Mouse (Mus musculus) ES-E14 (cell line): ENCODE data around the gene Arap1. TPM values are rescaled to one million over a fixed set of nuclear protein-coding genes. Genes with fewer than 3 reads are reported as not detected.

Source experiments
- DNase-seq: peaks from one replicate; pipeline ENCODE4 v3.0.0-alpha.2; 2013; ENCODE audit warnings: low read depth, low spot score
- H3K27ac ChIP-seq: 2 replicates; pipeline ENCODE4 v1.5.1; 2012; ENCODE audit warnings: low read depth, mild to moderate bottlenecking, low read length, moderate library complexity, mixed read lengths; ENCODE audit not compliant: poor library complexity, insufficient read depth, severe bottlenecking
- H3K36me3 ChIP-seq: 2 replicates; pipeline ENCODE4 v1.6.1; 2012; ENCODE audit warnings: mild to moderate bottlenecking, low read length, moderate library complexity, mixed read lengths; ENCODE audit not compliant: control insufficient read depth, poor library complexity, insufficient read depth, severe bottlenecking
- H3K4me1 ChIP-seq, 2 experiments: fragments of 150-350 bp in 1 of 2; sonication (generic) in 1 of 2; 2 replicates each; pipeline ENCODE4 v1.6.1; 2012; ENCODE audit warnings: low read length in 2 of 2, mild to moderate bottlenecking in 1 of 2, mixed read lengths in 1 of 2; ENCODE audit not compliant: control insufficient read depth in 2 of 2, insufficient read depth in 2 of 2, poor library complexity in 1 of 2
- H3K4me3 ChIP-seq, 2 experiments: fragments of 150-350 bp in 1 of 2; sonication (generic) in 1 of 2; 2 replicates each; pipeline ENCODE4 v1.5.1; 2012; ENCODE audit warnings: low read length in 2 of 2, low read depth in 1 of 2, mild to moderate bottlenecking in 1 of 2, mixed read lengths in 1 of 2; ENCODE audit not compliant: insufficient read depth in 1 of 2, poor library complexity in 1 of 2, severe bottlenecking in 1 of 2
- H3K9ac ChIP-seq: 2 replicates; pipeline ENCODE4 v1.6.1; 2012; ENCODE audit warnings: low read depth, mild to moderate bottlenecking, low read length, mixed read lengths; ENCODE audit not compliant: poor library complexity, insufficient read depth, severe bottlenecking
- H3K9me3 ChIP-seq: fragments of 150-350 bp; sonication (generic); 2 replicates; pipeline ENCODE4 v1.6.1; 2012; ENCODE audit warnings: low read depth, mild to moderate bottlenecking, low read length; ENCODE audit not compliant: control insufficient read depth, insufficient read depth
- CHD2 ChIP-seq: IDR thresholded peaks from 2 replicates; pipeline ENCODE4 v1.6.1; 2014; ENCODE audit warnings: mild to moderate bottlenecking, low read depth, low read length, inconsistent platforms
- HCFC1 ChIP-seq: IDR thresholded peaks from 2 replicates; pipeline ENCODE4 v1.6.1; 2012; ENCODE audit warnings: low read length, inconsistent platforms, borderline replicate concordance; ENCODE audit not compliant: insufficient read depth
- MAFK ChIP-seq: IDR thresholded peaks from 2 replicates; pipeline ENCODE4 v1.6.1; 2014; ENCODE audit warnings: mild to moderate bottlenecking, low read depth, low read length, inconsistent platforms; ENCODE audit not compliant: insufficient read depth
- ZC3H11A ChIP-seq: IDR thresholded peaks from 2 replicates; pipeline ENCODE4 v1.6.1; 2012; ENCODE audit warnings: low read depth, mild to moderate bottlenecking, inconsistent platforms, low read length, borderline replicate concordance
- ZNF384 ChIP-seq: IDR thresholded peaks from 2 replicates; pipeline ENCODE4 v1.6.1; 2012; ENCODE audit warnings: low read depth, low read length, inconsistent platforms
- in situ Hi-C, 2 experiments: fragments of 600-800 bp; cut with MboI; formaldehyde crosslinking; loops; one replicate each; pipeline ENCODE4 v1.15.1; 2025; ENCODE audit warnings: low sequenced_read_pairs in 2 of 2, inconsistent platforms in 1 of 2; ENCODE audit not compliant: unreplicated experiment in 2 of 2
- total RNA-seq: library from RNA; depleted of rRNA; stranded (reverse); fragments of 300-350 nt; gene quantifications from 2 replicates; pipeline ENCODE4 v1.2.3, GENCODE M21; 2012

Arap1 gene
- total RNA-seq, 1 experiment, result 32.2 TPM

DNA sequence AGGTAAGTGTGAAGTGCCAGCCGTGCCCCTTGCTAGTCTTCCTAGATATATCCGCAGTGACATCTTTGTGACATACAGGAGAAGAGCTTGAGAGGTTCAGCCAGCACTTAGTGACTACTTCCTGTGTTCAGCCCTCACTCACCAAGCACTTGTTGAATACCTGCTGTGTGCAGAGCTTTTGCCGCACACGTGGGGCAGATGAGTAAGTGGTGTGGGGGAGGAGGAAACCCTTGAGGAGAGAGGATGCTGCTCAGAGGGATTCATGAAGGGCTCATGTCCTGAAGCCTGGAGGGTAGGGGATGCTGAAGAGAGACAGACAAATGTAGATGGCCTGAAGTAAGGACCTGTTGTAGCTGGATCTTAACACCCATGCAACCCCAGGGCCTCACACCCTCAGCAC is 66.3 kb downstream of the Arap1 start:
- peaks cover 0 to 13% of the 10 kb centered on the region in 2 experiments; a peak in 1 of 4 replicates for H3K4me1 ChIP-seq
- H3K9me3 ChIP-seq, result no peaks in the 10 kb centered on the region
- peaks cover 2% of the 10 kb centered on the region; the same call in 1 of the 2 replicates for H3K36me3 ChIP-seq
- no peak overlapping the region for H3K4me3 ChIP-seq
- no peak overlapping the region for H3K9ac ChIP-seq
- no peak overlapping the region for H3K27ac ChIP-seq
- DNase-seq, result no peak
- no peak for TF ChIP-seq CHD2
- TF ChIP-seq MAFK, result no peak
- no peak for TF ChIP-seq HCFC1
- TF ChIP-seq ZC3H11A, result no peak
- TF ChIP-seq ZNF384, result no peak
- in situ Hi-C loops, result no loop called here

DNA sequence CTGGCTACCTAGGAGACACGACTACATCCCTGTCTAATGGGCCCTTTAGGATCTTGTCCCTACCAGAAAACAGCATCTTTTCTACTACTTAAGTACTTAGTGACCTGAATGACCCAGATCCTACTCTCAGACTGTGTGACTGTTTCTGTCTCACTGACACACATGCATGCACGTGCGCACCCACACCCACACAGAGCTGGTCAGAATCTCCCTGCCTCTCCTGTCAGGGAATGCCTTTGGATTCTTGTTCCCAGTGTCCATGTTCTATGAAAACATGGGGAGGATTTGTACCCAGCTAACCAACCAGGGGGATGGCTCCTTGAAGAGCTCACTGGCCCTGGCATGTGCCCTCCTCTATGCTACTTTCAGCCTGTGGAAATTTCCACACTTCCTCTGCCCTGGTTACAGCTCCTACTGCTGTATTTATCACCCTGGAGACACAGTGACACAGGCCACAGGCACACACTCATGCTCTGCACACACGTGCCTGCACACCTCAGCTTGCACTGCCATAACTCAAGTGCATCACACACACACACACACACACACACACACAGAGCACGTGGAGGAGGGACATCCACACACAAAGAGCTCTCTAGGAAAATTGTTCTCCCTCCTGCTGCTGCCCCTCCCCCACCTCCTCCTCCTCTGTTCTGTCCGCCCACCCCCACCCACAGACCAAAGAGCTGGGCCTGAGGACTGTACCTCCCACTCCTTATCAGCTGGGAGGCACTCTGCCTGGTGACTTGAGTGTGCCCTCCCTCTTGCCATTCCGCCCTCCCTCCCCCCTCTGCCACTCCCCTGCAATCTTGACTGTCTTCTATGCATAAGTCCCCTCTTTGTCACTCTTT is 67.0 kb downstream of the Arap1 start:
- Histone ChIP-seq H3K27ac (no peak overlapping the region), H3K9me3 (no peaks in the 10 kb centered on the region), H3K4me1 (peaks cover 0 to 13% of the 10 kb centered on the region in 2 experiments; a peak in 1 of 4 replicates), H3K9ac (no peak overlapping the region), H3K4me3 (no peak overlapping the region), H3K36me3 (peaks cover 2% of the 10 kb centered on the region; the same call in 1 of the 2 replicates)
- in situ Hi-C loops, result no loop called here
- no peak for DNase-seq
- no peak for TF ChIP-seq ZNF384
- no peak for TF ChIP-seq HCFC1
- no peak for TF ChIP-seq CHD2
- TF ChIP-seq MAFK, result no peak
- no peak for TF ChIP-seq ZC3H11A

DNA sequence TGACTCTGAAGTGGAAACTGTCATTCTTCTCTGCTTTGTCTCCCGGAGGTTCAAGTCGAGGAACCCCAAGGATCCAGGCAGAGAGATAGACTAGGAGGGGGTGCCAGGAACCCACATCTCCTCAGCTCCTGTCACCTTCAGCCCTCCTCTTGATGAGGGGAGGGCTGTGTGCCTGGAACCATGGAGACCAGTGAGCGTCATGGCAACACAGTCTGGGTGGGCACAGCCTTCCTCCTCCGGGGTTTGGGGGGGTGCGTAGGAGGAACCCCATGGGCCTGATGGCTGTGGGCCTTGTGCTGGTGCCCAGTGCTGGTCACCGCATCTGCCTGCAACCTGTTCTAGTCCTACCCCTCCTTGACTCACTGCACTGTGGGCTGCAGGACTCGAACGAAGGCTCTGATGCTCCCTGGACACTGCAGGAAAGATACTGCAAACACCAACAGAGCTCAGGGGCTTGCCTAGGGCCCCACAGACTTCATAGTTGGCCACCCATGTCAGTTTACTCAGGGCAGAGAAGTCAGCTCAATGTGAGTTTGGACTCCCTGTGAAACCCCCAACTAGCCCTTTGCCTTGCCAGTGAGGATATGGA is 67.7 kb downstream of the Arap1 start:
- Histone ChIP-seq H3K4me1 (peaks cover 0 to 13% of the 10 kb centered on the region in 2 experiments; a peak in 1 of 4 replicates), H3K9ac (no peak overlapping the region), H3K36me3 (peaks cover 2% of the 10 kb centered on the region; the same call in 1 of the 2 replicates), H3K9me3 (no peaks in the 10 kb centered on the region), H3K4me3 (no peak overlapping the region), H3K27ac (no peak overlapping the region)
- in situ Hi-C loops, result no loop called here
- TF ChIP-seq ZNF384 (no peak), CHD2 (no peak), MAFK (no peak), ZC3H11A (no peak), HCFC1 (no peak)
- no peak for DNase-seq

DNA sequence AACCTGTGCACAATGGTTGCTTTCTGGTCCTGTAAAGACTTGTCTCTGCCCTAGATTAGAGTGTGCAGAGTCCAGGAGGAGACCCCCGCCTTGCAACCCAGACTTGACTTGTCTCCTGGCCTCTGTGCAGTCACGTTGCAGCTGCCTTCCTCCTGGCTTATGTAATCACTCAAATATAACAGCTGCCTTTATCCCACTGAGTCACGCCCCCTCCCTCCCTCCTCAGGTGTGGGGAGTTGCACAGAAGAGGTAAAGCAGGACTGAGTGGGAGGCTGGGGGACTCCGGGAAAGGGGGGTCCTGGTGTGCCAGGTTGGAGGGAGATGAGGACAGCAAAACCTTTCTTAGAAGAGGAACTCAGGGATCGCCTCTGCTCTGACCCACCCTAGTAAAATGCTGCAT is 68.5 kb downstream of the Arap1 start:
- Histone ChIP-seq H3K4me3 (no peak overlapping the region), H3K27ac (no peak overlapping the region), H3K9ac (no peak overlapping the region), H3K36me3 (no peaks in the 10 kb centered on the region; the same call in 1 of the 2 replicates), H3K4me1 (peaks cover 0 to 13% of the 10 kb centered on the region in 2 experiments; a peak in 1 of 4 replicates), H3K9me3 (no peaks in the 10 kb centered on the region)
- TF ChIP-seq ZNF384 (no peak), MAFK (no peak), ZC3H11A (no peak), CHD2 (no peak), HCFC1 (no peak)
- in situ Hi-C loops, result no loop called here
- DNase-seq, result no peak
